18 mouse cellular contexts compared by ENCODE assay signal in the genomic region with DNA sequence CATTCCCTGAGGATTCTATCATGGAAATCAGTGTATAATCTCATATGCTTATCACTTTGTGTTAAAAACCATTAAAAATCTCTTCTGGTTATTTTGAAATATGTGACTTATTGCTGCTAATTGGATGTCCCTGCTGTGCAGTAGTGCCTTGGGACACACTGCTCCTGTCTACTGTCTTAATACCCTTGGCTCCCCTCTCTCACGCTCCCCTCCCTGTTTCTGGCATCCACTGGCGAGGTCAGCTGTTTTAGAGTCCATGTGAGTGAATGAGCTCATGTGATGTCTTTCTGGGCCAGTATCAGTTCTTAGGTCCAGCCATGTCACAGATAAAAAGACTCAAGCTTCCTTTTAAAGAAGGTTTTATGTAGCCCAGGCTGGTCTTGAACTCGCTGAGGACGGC. TPM values are rescaled to one million over a fixed set of nuclear protein-coding genes. Genes with fewer than 3 reads are reported as not detected.
DNase-seq lines count a peak whose midpoint lies in the region; ATAC-seq and TF ChIP-seq lines count a peak whose summit lies in the region.
"Had no signal": no experiment of that assay in that cellular context is flagged by ENCODE, and none has a peak within 500 bp of the region (broad histone marks: within the 10 kb centered on the region; RNA-seq: fewer than 3 reads in every experiment).

No protein-coding gene starts in this region.

- peak; percentile 22 to 31 for DNase-seq in heart, postnatal 10 days
- DNase-seq in heart, adult 18-20 months = no peak
- DNase-seq in kidney, adult 8-10 months = peak; percentile 54 to 60
- DNase-seq in lung, postnatal 10 days = peak; percentile 61
- no peak for DNase-seq in lung, adult 2 months
- DNase-seq in forebrain, embryonic 11.5 days (ENCODE audit: low spot score) = no peak
- DNase-seq: adrenal gland, postnatal 25 days; cerebellum, adult 2 months; cerebellum, postnatal 10 days; gastrocnemius, postnatal 10 days; heart, postnatal 36 days had no signal

- H3K9me3 ChIP-seq in kidney, embryonic 15.5 days (replicated peaks) = no peaks in the 10 kb centered on the region
- H3K9me3 ChIP-seq in forebrain, embryonic 11.5 days (ENCODE audit: control insufficient read depth, low read length) = no peaks in the 10 kb centered on the region
- H3K9me3 ChIP-seq: embryonic facial prominence, embryonic 10.5 days; forebrain, embryonic 15.5 days; heart, embryonic 12.5 days; hindbrain, embryonic 15.5 days had no signal

- intact Hi-C loops in heart, postnatal 10 days (cut with DNase I) = no loop called here

- no peaks in the 10 kb centered on the region for H3K27me3 ChIP-seq in kidney, embryonic 15.5 days
- H3K27me3 ChIP-seq in forebrain, embryonic 11.5 days (ENCODE audit: control insufficient read depth, insufficient read depth, low read length) = no peaks in the 10 kb centered on the region
- H3K27me3 ChIP-seq: forebrain, embryonic 15.5 days; heart, embryonic 12.5 days; hindbrain, embryonic 15.5 days; Patski had no signal

- peaks cover 31% of the 10 kb centered on the region for H3K36me3 ChIP-seq in kidney, embryonic 15.5 days
- H3K36me3 ChIP-seq in forebrain, embryonic 11.5 days (ENCODE audit: control insufficient read depth, insufficient read depth, low read length) = no peaks in the 10 kb centered on the region; the same call in 1 of the 2 replicates

- H3K4me1 ChIP-seq in kidney, embryonic 15.5 days = peaks cover 30% of the 10 kb centered on the region
- H3K4me1 ChIP-seq in lung, adult 2 months (ENCODE audit: control insufficient read depth, insufficient read depth, low read length) = peaks cover 7% of the 10 kb centered on the region; the same call in 1 of the 2 replicates
- peaks cover 2% of the 10 kb centered on the region; the same call in 1 of the 2 replicates for H3K4me1 ChIP-seq in forebrain, embryonic 11.5 days (replicated peaks; ENCODE audit: control insufficient read depth, insufficient read depth, low read length)

- no peak for TF ChIP-seq POLR2A in lung, adult 2 months (IDR thresholded peaks at IDR 0.05; ENCODE audit: borderline replicate concordance, extremely low read depth, low read depth, low read length)

- WGBS in kidney, embryonic 15.5 days = 85% methylated on average over 4 of the region's 4 CpGs
- WGBS in lung, adult 2 months = 86% methylated on average over 4 of the region's 4 CpGs
- 89% methylated on average over 4 of the region's 4 CpGs for WGBS in forebrain, embryonic 11.5 days

- no peak overlapping the region for H3K4me3 ChIP-seq in kidney, embryonic 15.5 days (replicated peaks)
- no peak overlapping the region for H3K4me3 ChIP-seq in lung, adult 2 months (replicated peaks; ENCODE audit: extremely low read depth, low read depth, low read length)
- no peak overlapping the region for H3K4me3 ChIP-seq in forebrain, embryonic 11.5 days (ENCODE audit: low read depth, low read length)
- H3K4me3 ChIP-seq: embryonic facial prominence, embryonic 10.5 days; forebrain, embryonic 15.5 days; heart, embryonic 12.5 days; hindbrain, embryonic 15.5 days had no signal

- no peak for ATAC-seq in kidney, embryonic 15.5 days (replicated peaks; ENCODE audit: low FRiP score)
- no peak for ATAC-seq in forebrain, embryonic 11.5 days (replicated peaks; ENCODE audit: low FRiP score)
- ATAC-seq: activated CD4-positive, CD25-positive, alpha-beta regulatory T cell, adult 4 months; forebrain, embryonic 15.5 days; Patski had no signal

- no peak overlapping the region for H3K9ac ChIP-seq in kidney, embryonic 15.5 days
- no peak overlapping the region for H3K9ac ChIP-seq in forebrain, embryonic 11.5 days (ENCODE audit: low read length)
- H3K9ac ChIP-seq: forebrain, embryonic 15.5 days; heart, embryonic 12.5 days; hindbrain, embryonic 15.5 days had no signal

- TF ChIP-seq CTCF in lung, adult 2 months (IDR thresholded peaks at IDR 0.05; ENCODE audit: insufficient read depth, low read length) = no peak

- no peak overlapping the region for H3K27ac ChIP-seq in kidney, embryonic 15.5 days
- H3K27ac ChIP-seq in forebrain, embryonic 11.5 days (ENCODE audit: low read depth, low read length) = no peak overlapping the region
- H3K27ac ChIP-seq: embryonic facial prominence, embryonic 10.5 days; forebrain, embryonic 15.5 days; hindbrain, embryonic 15.5 days had no signal

- no peak overlapping the region for H3K4me2 ChIP-seq in kidney, embryonic 15.5 days
- no peak overlapping the region for H3K4me2 ChIP-seq in forebrain, embryonic 11.5 days (ENCODE audit: low read depth, low read length, severe bottlenecking)
- H3K4me2 ChIP-seq: forebrain, embryonic 15.5 days; heart, embryonic 12.5 days; hindbrain, embryonic 15.5 days had no signal

RNA-seq across cellular contexts. Expression of a gene that starts 4.6 kb away (rescaled TPM):
- 1 to 10 TPM; 4.4 to 7.0 TPM for total RNA-seq in heart, postnatal 10 days (2021)
- 1 to 10 TPM; 3.1 to 4.0 TPM for total RNA-seq in heart, adult 18-20 months (2021)
- 21.3 and 24.7 TPM in 2 replicates for polyA plus RNA-seq in kidney, embryonic 15.5 days (2015; fragmentation: Nextera tagmentation; extraction: Ambion mirVana)
- 8.0 and 8.4 TPM in 2 replicates for polyA plus RNA-seq in lung, adult 2 months (2012; rRNA removed)
- polyA plus RNA-seq in forebrain, embryonic 11.5 days (2014; fragmentation: Nextera tagmentation; extraction: Ambion mirVana) = 34.2 and 35.5 TPM in 2 replicates

RNA-seq across cellular contexts. Expression of a gene that starts 12.4 kb away (rescaled TPM):
- 100 to 1,000 TPM; 107 to 116 TPM for total RNA-seq in heart, postnatal 10 days (2021)
- 100 to 1,000 TPM; 101 to 108 TPM for total RNA-seq in heart, adult 18-20 months (2021)
- 93.6 and 98.5 TPM in 2 replicates for polyA plus RNA-seq in kidney, embryonic 15.5 days (2015; fragmentation: Nextera tagmentation; extraction: Ambion mirVana)
- polyA plus RNA-seq in lung, adult 2 months (2012; rRNA removed) = 164 and 224 TPM in 2 replicates
- 57.6 and 57.8 TPM in 2 replicates for polyA plus RNA-seq in forebrain, embryonic 11.5 days (2014; fragmentation: Nextera tagmentation; extraction: Ambion mirVana)

Comparison
In these comparisons a context has a peak if more than half of its experiments do, and no peak if none do; other contexts are left out.
1. DNase-seq: peak in heart, postnatal 10 days (2 of 2), kidney, adult 8-10 months (2 of 2) and lung, postnatal 10 days (single experiment); none in heart, adult 18-20 months (0 of 2), lung, adult 2 months (single experiment) and forebrain, embryonic 11.5 days (single experiment).